Mouse (Mus musculus) midbrain, embryonic 12.5 days (tissue): Measurements from ENCODE around the gene Gm3043. TPM values are rescaled to one million over a fixed set of nuclear protein-coding genes. Genes with fewer than 3 reads are reported as not detected.
"Not testable (repeated sequence)": the region's sequence is repeated elsewhere in the genome, so short reads cannot be mapped to it uniquely, and the experiment has no call there.

Experiments used
- ATAC-seq: fragments of 200-750 bp; cut with Nextera tagmentation; 2 replicates; pipeline ENCODE4 v1.8.0; 2017; ENCODE audit warnings: low read depth, moderate TSS enrichment, moderate library complexity; ENCODE audit not compliant: low FRiP score
- H3K27ac ChIP-seq: fragments of 300-500 bp; sonication (generic); replicated peaks from 2 replicates; pipeline ENCODE4 v1.5.1; 2016; ENCODE audit warnings: mild to moderate bottlenecking
- H3K27me3 ChIP-seq: fragments of 300-500 bp; sonication (generic); 2 replicates; pipeline ENCODE4 v1.6.1; 2016; ENCODE audit warnings: mild to moderate bottlenecking
- H3K36me3 ChIP-seq: fragments of 300-500 bp; sonication (generic); 2 replicates; pipeline ENCODE4 v1.6.1; 2016
- H3K4me1 ChIP-seq: fragments of 300-500 bp; sonication (generic); 2 replicates; pipeline ENCODE4 v1.6.1; 2016
- H3K4me2 ChIP-seq: fragments of 300-500 bp; sonication (generic); replicated peaks from 2 replicates; pipeline ENCODE4 v1.6.1; 2016; ENCODE audit warnings: mild to moderate bottlenecking, moderate library complexity
- H3K4me3 ChIP-seq: fragments of 300-500 bp; sonication (generic); 2 replicates; pipeline ENCODE4 v1.5.1; 2016; ENCODE audit warnings: mild to moderate bottlenecking
- H3K9ac ChIP-seq: fragments of 300-500 bp; sonication (generic); replicated peaks from 2 replicates; pipeline ENCODE4 v1.6.1; 2016; ENCODE audit warnings: mild to moderate bottlenecking, moderate library complexity
- H3K9me3 ChIP-seq: fragments of 300-500 bp; sonication (generic); 2 replicates; pipeline ENCODE4 v1.6.1; 2016; ENCODE audit warnings: mild to moderate bottlenecking
- WGBS: fragments of 180-500 bp; shearing (Covaris S2); methylation state at CpG from one replicate; pipeline ENCODE4 v1.1.7; 2016; 5-methylcytosine and 5-hydroxymethylcytosine counted together
- polyA plus RNA-seq: library from polyadenylated mRNA; unstranded; fragments of >200 nt; fragmentation: Nextera tagmentation; extraction: Ambion mirVana; gene quantifications from 2 replicates; pipeline ENCODE4 v1.2.1, GENCODE M21; 2016

The Gm3043 gene
- polyA plus RNA-seq, result not detected in 2 replicates

- not testable (repeated sequence) for H3K27me3 ChIP-seq, ATAC-seq, H3K4me2 ChIP-seq, H3K36me3 ChIP-seq, H3K27ac ChIP-seq, H3K9ac ChIP-seq, H3K9me3 ChIP-seq, H3K4me3 ChIP-seq, H3K4me1 ChIP-seq
- WGBS, result no CpG with 5 or more reads among the region's 3 CpGs
Measured at GRCm38 (mm10) chr14:3688483-3688882, at the start of gene Gm3043. Gene Gm3043 (plus strand): TSS chr14:3688783.

GRCm38 (mm10) chr14:3651730-3652129 lies 36.9 kb upstream of the Gm3043 start, which contains the start of gene Gm3020:
Gene Gm3020 (plus strand): TSS chr14:3652030.
- not testable (repeated sequence) for ATAC-seq, H3K27me3 ChIP-seq, H3K9ac ChIP-seq, H3K4me1 ChIP-seq, H3K27ac ChIP-seq, H3K36me3 ChIP-seq, H3K4me3 ChIP-seq, H3K4me2 ChIP-seq, H3K9me3 ChIP-seq
- WGBS, result no CpG with 5 or more reads among the region's 32 CpGs

Other genes starting within 250 kb of the Gm3043 start
- not detected in 2 replicates for gene Gm10408, start 239.4 kb upstream of the Gm3043 start, polyA plus RNA-seq
- gene Gm3012, start 54.3 kb upstream of the Gm3043 start, polyA plus RNA-seq, result not detected in 2 replicates
- 2.9 and 3.4 TPM in 2 replicates for gene Gm3020, start 36.8 kb upstream of the Gm3043 start, polyA plus RNA-seq
- gene Gm3002, start 121.3 kb downstream of the Gm3043 start, polyA plus RNA-seq, result 0.63 and 1.1 TPM in 2 replicates
- gene Gm3033, start 157.5 kb downstream of the Gm3043 start, polyA plus RNA-seq, result 0.33 TPM in 1 of 2 replicates, not detected in the other
- gene Gm2916, start 195.4 kb downstream of the Gm3043 start, polyA plus RNA-seq, result not detected in 2 replicates
- gene Gm3029, start 243.0 kb downstream of the Gm3043 start, polyA plus RNA-seq, result not detected in 2 replicates